Mouse (Mus musculus) heart, embryonic 16.5 days (tissue): ENCODE data around the gene Gm45716. TPM values are rescaled to one million over a fixed set of nuclear protein-coding genes. Genes with fewer than 3 reads are reported as not detected.

Experiments used
- ATAC-seq: fragments of 200-750 bp; cut with Nextera tagmentation; replicated peaks from 2 replicates; pipeline ENCODE4 v1.8.0; 2017; ENCODE audit warnings: moderate number of reproducible peaks; ENCODE audit not compliant: insufficient read depth, low FRiP score; ENCODE audit errors: extremely low read depth
- H3K27ac ChIP-seq: fragments of 300-500 bp; sonication (generic); 2 replicates; pipeline ENCODE4 v1.5.1; 2014; ENCODE audit warnings: mild to moderate bottlenecking, low read length, control low read depth, moderate library complexity
- H3K27me3 ChIP-seq: fragments of 300-500 bp; sonication (generic); 2 replicates; pipeline ENCODE4 v1.6.1; 2014; ENCODE audit warnings: low read length, mixed read lengths; ENCODE audit not compliant: control insufficient read depth, insufficient read depth
- H3K36me3 ChIP-seq: fragments of 300-500 bp; sonication (generic); 2 replicates; pipeline ENCODE4 v1.6.1; 2014; ENCODE audit not compliant: control insufficient read depth, insufficient read depth
- H3K4me1 ChIP-seq: fragments of 300-500 bp; sonication (generic); 2 replicates; pipeline ENCODE4 v1.6.1; 2014; ENCODE audit warnings: low read length, mixed read lengths; ENCODE audit not compliant: control insufficient read depth, insufficient read depth
- H3K4me2 ChIP-seq: fragments of 300-500 bp; sonication (generic); 2 replicates; pipeline ENCODE4 v1.6.1; 2014; ENCODE audit warnings: low read depth, mild to moderate bottlenecking, control low read depth, low read length
- H3K4me3 ChIP-seq: fragments of 300-500 bp; sonication (generic); 2 replicates; pipeline ENCODE4 v1.5.1; 2014; ENCODE audit warnings: mild to moderate bottlenecking, control low read depth, low read length
- H3K9ac ChIP-seq: fragments of 300-500 bp; sonication (generic); 2 replicates; pipeline ENCODE4 v1.6.1; 2014; ENCODE audit warnings: low read length, control low read depth
- H3K9me3 ChIP-seq: fragments of 300-500 bp; sonication (generic); replicated peaks from 2 replicates; pipeline ENCODE4 v1.6.1; 2016; ENCODE audit warnings: low read length; ENCODE audit not compliant: control insufficient read depth
- WGBS: fragments of 180-500 bp; shearing (Covaris S2); extraction: QIAGEN DNeasy Blood & Tissue Kit; methylation state at CpG from one replicate; pipeline ENCODE4 v1.1.7; 2014; 5-methylcytosine and 5-hydroxymethylcytosine counted together
- polyA plus RNA-seq: library from polyadenylated mRNA; unstranded; fragments of >200 nt; fragmentation: Nextera tagmentation; extraction: Ambion mirVana; gene quantifications from 2 replicates; pipeline ENCODE4 v1.2.1, GENCODE M21; 2015

The Gm45716 gene
- polyA plus RNA-seq, 1 experiment from 2014 or later, result 53.0 TPM

DNA sequence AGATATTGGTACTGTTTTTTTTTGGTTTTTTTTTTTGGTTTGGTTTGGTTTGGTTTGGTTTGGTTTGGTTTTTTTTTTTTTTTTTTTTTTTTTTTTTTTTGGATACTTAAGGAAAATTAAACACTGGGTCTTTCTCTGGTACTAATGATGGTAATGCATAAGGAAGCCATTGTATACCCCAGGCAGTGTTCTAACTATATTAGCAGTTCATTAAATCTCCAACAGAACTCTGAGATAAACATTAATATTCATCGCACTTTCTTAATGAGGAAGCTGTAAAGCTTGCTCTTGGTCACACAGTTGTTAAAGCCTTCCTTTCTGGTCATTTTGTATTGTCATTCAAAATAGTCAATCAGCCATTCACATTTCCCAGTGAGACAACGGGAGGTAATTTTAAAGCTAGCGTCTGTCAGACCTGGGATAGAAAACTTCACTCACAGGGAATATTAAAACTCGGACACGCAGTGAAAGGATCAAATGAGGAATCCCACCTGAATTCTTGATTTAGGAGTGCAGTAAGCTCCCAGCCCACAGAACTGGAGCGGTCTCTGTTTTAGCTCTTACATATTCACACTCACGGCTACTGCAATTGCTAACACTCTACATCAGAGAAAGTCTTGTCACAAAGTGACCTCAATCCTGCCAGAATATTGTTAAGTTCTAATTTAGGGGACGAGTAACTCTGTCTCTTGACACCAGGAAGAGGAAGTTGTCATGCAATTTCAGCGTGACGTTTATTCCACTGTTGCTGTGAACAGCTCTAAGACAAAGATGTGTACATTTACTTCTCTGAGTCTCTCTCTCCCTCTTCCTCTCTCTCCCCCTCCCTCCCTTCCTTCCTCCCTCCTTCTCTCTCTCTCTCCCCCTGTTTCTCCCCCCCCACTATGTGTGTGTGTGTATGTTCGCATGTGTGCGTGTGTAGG, 39.8 kb downstream of the Gm45716 start:
- H3K4me2 ChIP-seq, result no peak overlapping the region
- WGBS, result 68% methylated on average over 12 of the region's 12 CpGs
- H3K36me3 ChIP-seq, result no peaks in the 10 kb centered on the region
- no peak overlapping the region for H3K27ac ChIP-seq
- H3K27me3 ChIP-seq, result no peaks in the 10 kb centered on the region
- H3K4me1 ChIP-seq, result peaks cover 23% of the 10 kb centered on the region
- no peak overlapping the region for H3K9ac ChIP-seq
- no peaks in the 10 kb centered on the region for H3K9me3 ChIP-seq
- ATAC-seq, result no peak
- H3K4me3 ChIP-seq, result no peak overlapping the region

DNA sequence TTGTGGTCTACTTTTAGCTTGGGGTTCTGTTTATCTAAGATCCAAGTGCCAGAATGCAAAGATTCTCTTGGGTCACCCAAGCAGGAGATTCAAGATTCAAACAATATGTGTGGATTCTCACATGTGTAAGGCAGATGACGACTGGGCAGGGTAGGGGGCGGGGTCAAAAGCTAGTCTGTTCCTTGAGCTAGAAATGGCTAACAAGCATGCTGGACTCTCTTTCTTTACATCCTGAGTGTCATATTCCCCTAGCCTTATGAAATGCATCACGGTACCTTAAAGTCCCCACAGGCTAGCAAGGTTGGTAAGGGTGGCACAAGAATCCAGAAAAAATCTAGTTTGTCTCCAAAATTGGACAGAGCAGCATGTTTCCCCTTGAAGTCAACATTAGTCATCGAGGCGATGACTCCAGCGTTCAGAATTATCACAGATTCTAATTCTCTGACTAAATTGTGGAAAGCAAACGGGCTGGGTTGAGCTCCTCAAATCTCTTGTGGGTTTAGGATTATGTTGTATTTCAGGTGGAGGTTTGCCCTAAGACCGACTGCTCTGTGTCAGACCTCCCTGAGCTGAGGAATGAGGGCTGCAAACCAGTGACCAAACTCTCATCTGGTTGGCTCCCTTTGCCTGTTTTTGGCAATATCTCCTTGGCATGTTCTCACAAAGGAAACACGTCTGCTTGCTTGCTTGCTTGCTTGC, 40.9 kb downstream of the Gm45716 start:
- H3K27me3 ChIP-seq, result no peaks in the 10 kb centered on the region
- no peaks in the 10 kb centered on the region for H3K9me3 ChIP-seq
- no peak overlapping the region for H3K27ac ChIP-seq
- H3K4me2 ChIP-seq, result no peak overlapping the region
- H3K9ac ChIP-seq, result no peak overlapping the region
- H3K4me3 ChIP-seq, result no peak overlapping the region
- 86% methylated on average over 9 of the region's 9 CpGs for WGBS
- ATAC-seq, result no peak
- H3K36me3 ChIP-seq, result no peaks in the 10 kb centered on the region
- peaks cover 23% of the 10 kb centered on the region for H3K4me1 ChIP-seq

DNA sequence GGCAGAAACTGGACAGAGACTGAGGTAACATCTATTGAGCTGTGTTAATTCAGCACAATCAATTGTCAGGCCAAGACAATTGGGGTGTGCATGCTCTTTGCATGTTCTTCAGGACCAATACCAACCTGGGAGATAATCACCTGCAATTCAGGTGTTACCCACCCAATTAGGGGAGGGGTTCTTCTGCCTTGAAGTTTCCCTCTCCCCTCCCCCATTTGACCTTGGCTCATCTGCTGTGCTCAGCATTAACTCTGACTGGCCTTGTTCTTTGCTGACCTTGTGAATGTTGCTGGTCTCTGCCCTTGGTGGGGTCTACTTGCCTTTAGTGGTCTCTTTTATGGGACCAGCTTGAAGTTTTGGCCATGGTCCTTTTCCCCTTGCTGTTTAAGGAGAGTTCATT, 42.3 kb downstream of the Gm45716 start:
- Histone ChIP-seq H3K27ac (peak overlapping the region; percentile 72), H3K4me1 (peaks cover 18% of the 10 kb centered on the region), H3K9me3 (no peaks in the 10 kb centered on the region), H3K4me2 (no peak overlapping the region), H3K36me3 (no peaks in the 10 kb centered on the region), H3K4me3 (no peak overlapping the region), H3K27me3 (no peaks in the 10 kb centered on the region), H3K9ac (no peak overlapping the region; the same call in 1 of the 2 replicates)
- no peak for ATAC-seq

- H3K4me3 ChIP-seq, result no peak overlapping the region
- ATAC-seq, result peak; percentile 60; the same call in 1 of the 2 replicates
- no peaks in the 10 kb centered on the region for H3K36me3 ChIP-seq
- no peaks in the 10 kb centered on the region for H3K9me3 ChIP-seq
- peaks cover 13% of the 10 kb centered on the region for H3K4me1 ChIP-seq
- no peak overlapping the region for H3K9ac ChIP-seq
- WGBS, result 49% methylated on average over 2 of the region's 2 CpGs
- no peaks in the 10 kb centered on the region for H3K27me3 ChIP-seq
- peak overlapping the region; percentile 72 for H3K27ac ChIP-seq
- H3K4me2 ChIP-seq, result no peak overlapping the region
Observed at GRCm38 (mm10) chr11:90230671-90231070, 43.2 kb downstream of the Gm45716 start.

GRCm38 (mm10) chr11:90231631-90232030, 44.1 kb downstream of the Gm45716 start:
- H3K4me3 ChIP-seq, result no peak overlapping the region
- no peak for ATAC-seq
- no peaks in the 10 kb centered on the region for H3K9me3 ChIP-seq
- no peaks in the 10 kb centered on the region for H3K36me3 ChIP-seq
- WGBS, result 41% methylated on average over 2 of the region's 2 CpGs
- peak overlapping the region; percentile 72 for H3K27ac ChIP-seq
- H3K9ac ChIP-seq, result no peak overlapping the region
- no peak overlapping the region for H3K4me2 ChIP-seq
- no peaks in the 10 kb centered on the region for H3K27me3 ChIP-seq
- peaks cover 13% of the 10 kb centered on the region for H3K4me1 ChIP-seq

GRCm38 (mm10) chr11:90232685-90233084, 45.2 kb downstream of the Gm45716 start:
- no peak overlapping the region for H3K4me3 ChIP-seq
- ATAC-seq, result no peak
- WGBS, result 32% methylated on average over 4 of the region's 4 CpGs
- no peaks in the 10 kb centered on the region for H3K9me3 ChIP-seq
- H3K4me1 ChIP-seq, result peaks cover 13% of the 10 kb centered on the region
- H3K27me3 ChIP-seq, result no peaks in the 10 kb centered on the region
- no peaks in the 10 kb centered on the region for H3K36me3 ChIP-seq
- H3K27ac ChIP-seq, result no peak overlapping the region
- H3K9ac ChIP-seq, result no peak overlapping the region
- no peak overlapping the region for H3K4me2 ChIP-seq

- Histone ChIP-seq H3K4me3 (no peak overlapping the region), H3K4me2 (no peak overlapping the region), H3K9ac (no peak overlapping the region), H3K27ac (no peak overlapping the region), H3K27me3 (no peaks in the 10 kb centered on the region), H3K9me3 (no peaks in the 10 kb centered on the region), H3K36me3 (no peaks in the 10 kb centered on the region), H3K4me1 (peaks cover 7% of the 10 kb centered on the region)
- no peak for ATAC-seq
- WGBS, result 79% methylated on average over 5 of the region's 5 CpGs
Observed at GRCm38 (mm10) chr11:90235221-90235620, 47.7 kb downstream of the Gm45716 start.

DNA sequence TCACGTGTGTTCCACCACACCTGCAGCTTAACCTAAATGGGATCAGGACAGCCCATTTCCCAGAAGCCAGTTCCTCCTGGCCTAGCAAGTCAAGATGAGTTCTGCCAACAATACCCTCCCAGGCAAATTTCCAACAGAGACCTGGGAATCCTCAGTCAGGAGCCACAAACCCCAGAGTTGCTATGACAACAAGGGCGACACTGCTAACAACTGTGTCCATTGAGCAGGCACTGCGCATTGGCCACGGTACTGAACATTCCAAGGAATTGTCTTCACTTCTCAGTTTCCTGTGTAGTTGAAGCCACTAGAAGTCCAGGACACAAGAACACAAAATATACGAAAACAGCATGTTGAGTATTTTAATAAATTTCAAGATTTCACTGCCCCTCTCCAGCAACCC, 50.1 kb downstream of the Gm45716 start:
- ATAC-seq, result no peak
- Histone ChIP-seq H3K27ac (no peak overlapping the region), H3K4me2 (no peak overlapping the region), H3K9ac (no peak overlapping the region), H3K4me3 (no peak overlapping the region), H3K9me3 (no peaks in the 10 kb centered on the region), H3K27me3 (no peaks in the 10 kb centered on the region), H3K4me1 (no peaks in the 10 kb centered on the region), H3K36me3 (no peaks in the 10 kb centered on the region)
- WGBS, result 75% methylated on average over 5 of the region's 5 CpGs

GRCm38 (mm10) chr11:90238657-90239056, 51.2 kb downstream of the Gm45716 start:
- Histone ChIP-seq H3K9me3 (no peaks in the 10 kb centered on the region), H3K9ac (no peak overlapping the region), H3K27ac (no peak overlapping the region), H3K27me3 (no peaks in the 10 kb centered on the region), H3K36me3 (no peaks in the 10 kb centered on the region), H3K4me1 (no peaks in the 10 kb centered on the region), H3K4me2 (no peak overlapping the region), H3K4me3 (no peak overlapping the region)
- WGBS, result 36% methylated on average over 2 of the region's 2 CpGs
- ATAC-seq, result no peak
